Mouse (Mus musculus): ENCODE measurements around the gene Gpkow. TPM values are rescaled to one million over a fixed set of nuclear protein-coding genes. Genes with fewer than 3 reads are reported as not detected.
A peak's percentile ranks its signal among the peaks of the same experiment; 100 is the strongest.

Gene Gpkow
- 47.3 and 48.4 TPM in 2 replicates for polyA plus RNA-seq (2014; fragmentation: Nextera tagmentation; extraction: Ambion mirVana)

GRCm38 (mm10) chrX:7696954-7697381 lies at the start of gene Gpkow:
Gpkow (plus strand) TSS chrX:7697131.
- H3K4me1 ChIP-seq (ENCODE audit: control insufficient read depth, insufficient read depth, low read length): no peaks in the 10 kb centered on the region
- WGBS: 11% methylated on average over 33 of the region's 33 CpGs
- H3K4me2 ChIP-seq (ENCODE audit: low read depth): peak within 1 kb of the TSS; percentile 51
- H3K36me3 ChIP-seq (ENCODE audit: control insufficient read depth, insufficient read depth, low read length): no peaks in the 10 kb centered on the region
- DNase-seq (ENCODE audit: low spot score) (peak; percentile 85), ATAC-seq (ENCODE audit: insufficient read depth, low FRiP score, low TSS enrichment) (peak; percentile 89)
- H3K27ac ChIP-seq (ENCODE audit: low read depth, low read length): no peak within 1 kb of the TSS
- H3K9me3 ChIP-seq (ENCODE audit: control insufficient read depth, low read length): no peaks in the 10 kb centered on the region
- H3K4me3 ChIP-seq (ENCODE audit: low read depth, low read length): peak within 1 kb of the TSS; percentile 55
- H3K9ac ChIP-seq (ENCODE audit: low read length): peak within 1 kb of the TSS; percentile 50
- no peaks in the 10 kb centered on the region for H3K27me3 ChIP-seq (ENCODE audit: control insufficient read depth, insufficient read depth, low read length)

GRCm38 (mm10) chrX:7648671-7649304 lies 48.1 kb upstream of the Gpkow start:
- H3K4me1 ChIP-seq (ENCODE audit: control insufficient read depth, insufficient read depth, low read length): no peaks in the 10 kb centered on the region
- H3K9me3 ChIP-seq (ENCODE audit: control insufficient read depth, low read length): no peaks in the 10 kb centered on the region
- ATAC-seq (ENCODE audit: insufficient read depth, low FRiP score, low TSS enrichment) (peak; percentile 96), DNase-seq (ENCODE audit: low spot score) (peak; percentile 79)
- peak overlapping the region; percentile 32 for H3K4me3 ChIP-seq (ENCODE audit: low read depth, low read length)
- 0 out of 2 replicates have a peak overlapping the region, but pooled peaks have one; percentile 39 for H3K27ac ChIP-seq (ENCODE audit: low read depth, low read length)
- H3K4me2 ChIP-seq (ENCODE audit: low read depth): peak overlapping the region; percentile 44
- WGBS: 20% methylated on average over 25 of the region's 25 CpGs
- H3K9ac ChIP-seq (ENCODE audit: low read length): peak overlapping the region; percentile 51
- no peaks in the 10 kb centered on the region for H3K27me3 ChIP-seq (ENCODE audit: control insufficient read depth, insufficient read depth, low read length)
- H3K36me3 ChIP-seq (ENCODE audit: control insufficient read depth, insufficient read depth, low read length): no peaks in the 10 kb centered on the region

GRCm38 (mm10) chrX:7657221-7657639 lies 39.7 kb upstream of the Gpkow start, which contains the start of gene Prickle3:
Prickle3 (plus strand) TSS chrX:7657260.
- Histone ChIP-seq H3K4me1 (ENCODE audit: control insufficient read depth, insufficient read depth, low read length) (no peaks in the 10 kb centered on the region), H3K27ac (ENCODE audit: low read depth, low read length) (no peak within 1 kb of the TSS), H3K4me2 (ENCODE audit: low read depth) (peak within 1 kb of the TSS; percentile 36), H3K9ac (ENCODE audit: low read length) (peak within 1 kb of the TSS; percentile 39), H3K4me3 (ENCODE audit: low read depth, low read length) (peak within 1 kb of the TSS; percentile 31), H3K27me3 (ENCODE audit: control insufficient read depth, insufficient read depth, low read length) (no peaks in the 10 kb centered on the region), H3K36me3 (ENCODE audit: control insufficient read depth, insufficient read depth, low read length) (no peaks in the 10 kb centered on the region), H3K9me3 (ENCODE audit: control insufficient read depth, low read length) (no peaks in the 10 kb centered on the region)
- ATAC-seq (ENCODE audit: insufficient read depth, low FRiP score, low TSS enrichment) (no peak), DNase-seq (ENCODE audit: low spot score) (no peak)
- WGBS: 35% methylated on average over 26 of the region's 26 CpGs

GRCm38 (mm10) chrX:7658031-7658784 lies 38.7 kb upstream of the Gpkow start:
- 0 out of 2 replicates have a peak overlapping the region, but pooled peaks have one; percentile 2 for H3K4me3 ChIP-seq (ENCODE audit: low read depth, low read length)
- DNase-seq (ENCODE audit: low spot score) (no peak), ATAC-seq (ENCODE audit: insufficient read depth, low FRiP score, low TSS enrichment) (0 out of 2 replicates have a peak, but pooled peaks have one; percentile 53)
- WGBS: 23% methylated on average over 15 of the region's 15 CpGs
- no peaks in the 10 kb centered on the region for H3K27me3 ChIP-seq (ENCODE audit: control insufficient read depth, insufficient read depth, low read length)
- no peaks in the 10 kb centered on the region for H3K9me3 ChIP-seq (ENCODE audit: control insufficient read depth, low read length)
- H3K9ac ChIP-seq (ENCODE audit: low read length): no peak overlapping the region
- H3K4me1 ChIP-seq (ENCODE audit: control insufficient read depth, insufficient read depth, low read length): no peaks in the 10 kb centered on the region
- no peak overlapping the region for H3K27ac ChIP-seq (ENCODE audit: low read depth, low read length)
- peak overlapping the region; percentile 22 for H3K4me2 ChIP-seq (ENCODE audit: low read depth)
- H3K36me3 ChIP-seq (ENCODE audit: control insufficient read depth, insufficient read depth, low read length): no peaks in the 10 kb centered on the region

DNA sequence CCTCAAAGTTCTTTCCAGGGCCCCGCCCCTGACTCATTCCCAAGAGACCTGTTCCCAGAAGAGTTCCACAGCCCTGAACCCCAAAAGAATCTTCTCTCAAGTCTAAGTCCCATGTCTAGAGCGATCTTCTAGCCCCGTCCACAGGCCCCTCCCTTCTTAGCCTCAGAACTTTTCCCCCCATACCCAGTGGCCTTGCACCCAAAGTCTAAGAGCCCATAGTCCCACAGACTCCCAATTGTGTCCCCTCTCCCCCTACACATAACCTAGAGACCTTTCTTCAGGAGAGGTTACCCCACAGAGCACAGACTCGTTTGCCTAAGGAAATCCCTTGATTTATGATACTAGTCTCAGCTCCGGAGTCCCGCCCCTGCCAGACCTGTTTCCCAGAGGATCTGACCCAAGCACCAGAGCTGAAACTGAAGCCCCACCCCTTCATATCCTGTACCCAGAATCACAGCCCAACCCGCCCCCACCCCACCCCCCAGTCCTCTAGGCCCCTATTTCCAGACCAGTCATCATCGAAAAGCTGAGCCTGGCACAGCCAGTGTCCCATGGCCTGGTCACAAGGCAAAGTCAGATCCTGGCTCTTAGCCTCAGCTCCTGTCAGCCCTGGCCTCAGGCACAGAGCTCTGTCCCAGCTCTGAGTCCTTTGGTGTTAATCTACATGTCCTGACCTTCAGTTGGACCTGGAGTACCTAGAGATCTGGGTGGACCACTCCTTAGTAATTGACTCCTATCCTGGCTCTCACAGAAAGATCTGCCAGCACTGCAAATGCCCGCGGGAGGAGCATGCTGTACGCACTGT lies 37.9 kb upstream of the Gpkow start:
- DNase-seq (ENCODE audit: low spot score) (no peak), ATAC-seq (ENCODE audit: insufficient read depth, low FRiP score, low TSS enrichment) (no peak)
- WGBS: 47% methylated on average over 11 of the region's 11 CpGs
- Histone ChIP-seq H3K9ac (ENCODE audit: low read length) (no peak overlapping the region), H3K4me2 (ENCODE audit: low read depth) (no peak overlapping the region; the same call in 1 of the 2 replicates), H3K4me3 (ENCODE audit: low read depth, low read length) (0 out of 2 replicates have a peak overlapping the region, but pooled peaks have one; percentile 2), H3K9me3 (ENCODE audit: control insufficient read depth, low read length) (no peaks in the 10 kb centered on the region), H3K27me3 (ENCODE audit: control insufficient read depth, insufficient read depth, low read length) (no peaks in the 10 kb centered on the region), H3K4me1 (ENCODE audit: control insufficient read depth, insufficient read depth, low read length) (no peaks in the 10 kb centered on the region), H3K27ac (ENCODE audit: low read depth, low read length) (no peak overlapping the region), H3K36me3 (ENCODE audit: control insufficient read depth, insufficient read depth, low read length) (no peaks in the 10 kb centered on the region)

- no peak overlapping the region for H3K9ac ChIP-seq (ENCODE audit: low read length)
- H3K36me3 ChIP-seq (ENCODE audit: control insufficient read depth, insufficient read depth, low read length): no peaks in the 10 kb centered on the region
- WGBS: 81% methylated on average over 4 of the region's 4 CpGs
- H3K4me1 ChIP-seq (ENCODE audit: control insufficient read depth, insufficient read depth, low read length): no peaks in the 10 kb centered on the region
- H3K27me3 ChIP-seq (ENCODE audit: control insufficient read depth, insufficient read depth, low read length): no peaks in the 10 kb centered on the region
- no peak for DNase-seq (ENCODE audit: low spot score)
- no peak overlapping the region for H3K27ac ChIP-seq (ENCODE audit: low read depth, low read length)
- no peak overlapping the region for H3K4me2 ChIP-seq (ENCODE audit: low read depth)
- no peaks in the 10 kb centered on the region for H3K9me3 ChIP-seq (ENCODE audit: control insufficient read depth, low read length)
- no peak overlapping the region for H3K4me3 ChIP-seq (ENCODE audit: low read depth, low read length)
- ATAC-seq (ENCODE audit: insufficient read depth, low FRiP score, low TSS enrichment): no peak
These were observed 35.8 kb upstream of the Gpkow start for GRCm38 (mm10) chrX:7661086-7661485.

- Histone ChIP-seq H3K4me1 (ENCODE audit: control insufficient read depth, insufficient read depth, low read length) (no peaks in the 10 kb centered on the region), H3K9ac (ENCODE audit: low read length) (no peak overlapping the region), H3K9me3 (ENCODE audit: control insufficient read depth, low read length) (no peaks in the 10 kb centered on the region), H3K27me3 (ENCODE audit: control insufficient read depth, insufficient read depth, low read length) (no peaks in the 10 kb centered on the region), H3K27ac (ENCODE audit: low read depth, low read length) (no peak overlapping the region), H3K4me3 (ENCODE audit: low read depth, low read length) (no peak overlapping the region), H3K4me2 (ENCODE audit: low read depth) (no peak overlapping the region), H3K36me3 (ENCODE audit: control insufficient read depth, insufficient read depth, low read length) (no peaks in the 10 kb centered on the region)
- 71% methylated on average over 3 of the region's 3 CpGs for WGBS
- DNase-seq (ENCODE audit: low spot score): no peak
- no peak for ATAC-seq (ENCODE audit: insufficient read depth, low FRiP score, low TSS enrichment)
These were observed 34.0 kb upstream of the Gpkow start for GRCm38 (mm10) chrX:7662936-7663335.

- H3K4me3 ChIP-seq (ENCODE audit: low read depth, low read length): no peak overlapping the region
- no peaks in the 10 kb centered on the region for H3K36me3 ChIP-seq (ENCODE audit: control insufficient read depth, insufficient read depth, low read length)
- WGBS: 90% methylated on average over 11 of the region's 11 CpGs
- H3K9me3 ChIP-seq (ENCODE audit: control insufficient read depth, low read length): no peaks in the 10 kb centered on the region
- H3K9ac ChIP-seq (ENCODE audit: low read length): no peak overlapping the region
- H3K4me1 ChIP-seq (ENCODE audit: control insufficient read depth, insufficient read depth, low read length): no peaks in the 10 kb centered on the region
- ATAC-seq (ENCODE audit: insufficient read depth, low FRiP score, low TSS enrichment) (no peak), DNase-seq (ENCODE audit: low spot score) (no peak)
- H3K27me3 ChIP-seq (ENCODE audit: control insufficient read depth, insufficient read depth, low read length): no peaks in the 10 kb centered on the region
- H3K27ac ChIP-seq (ENCODE audit: low read depth, low read length): no peak overlapping the region
- no peak overlapping the region for H3K4me2 ChIP-seq (ENCODE audit: low read depth)
These were observed 32.1 kb upstream of the Gpkow start for GRCm38 (mm10) chrX:7664791-7665190.
